Mouse (Mus musculus): ENCODE results near the gene Rsph9. TPM values are rescaled to one million over a fixed set of nuclear protein-coding genes. Genes with fewer than 3 reads are reported as not detected.

The Rsph9 gene
- 24.7 and 33.6 TPM in 2 replicates for polyA plus RNA-seq (2015; fragmentation: Nextera tagmentation; extraction: Ambion mirVana)

GRCm38 (mm10) chr17:46143578-46144423 is at the start of gene Rsph9:
TSS of gene Rsph9 (minus strand) at chr17:46144216.

GRCm38 (mm10) chr17:46160686-46161085 is 16.7 kb upstream of the Rsph9 start, which contains the start of gene Gtpbp2:
TSS of gene Gtpbp2 (plus strand) at chr17:46161032.

GRCm38 (mm10) chr17:46152847-46153782 is 9.1 kb upstream of the Rsph9 start, which contains the start of gene Mad2l1bp:
TSS of gene Mad2l1bp (minus strand) at chr17:46153553.

GRCm38 (mm10) chr17:46110402-46111289 is 33.4 kb downstream of the Rsph9 start, which contains the start of gene Mrps18a:
TSS of gene Mrps18a (plus strand) at chr17:46110986.

Other genes with a start within 250 kb of the Rsph9 start
- gene Vegfa, start 111.8 kb downstream of the Rsph9 start, polyA plus RNA-seq (2015; fragmentation: Nextera tagmentation; extraction: Ambion mirVana): 2.6 and 6.2 TPM in 2 replicates
- gene Mrps18a, start 33.2 kb downstream of the Rsph9 start, polyA plus RNA-seq (2015; fragmentation: Nextera tagmentation; extraction: Ambion mirVana): 133 and 158 TPM in 2 replicates
- 22.5 and 27.2 TPM in 2 replicates for gene Mad2l1bp, start 9.3 kb upstream of the Rsph9 start, polyA plus RNA-seq (2015; fragmentation: Nextera tagmentation; extraction: Ambion mirVana)
- gene Gtpbp2, start 16.8 kb upstream of the Rsph9 start, polyA plus RNA-seq (2015; fragmentation: Nextera tagmentation; extraction: Ambion mirVana): 15.1 and 23.4 TPM in 2 replicates
- gene Polh, start 58.4 kb upstream of the Rsph9 start, polyA plus RNA-seq (2015; fragmentation: Nextera tagmentation; extraction: Ambion mirVana): 12.1 and 18.7 TPM in 2 replicates
- gene Xpo5, start 58.6 kb upstream of the Rsph9 start, polyA plus RNA-seq (2015; fragmentation: Nextera tagmentation; extraction: Ambion mirVana): 16.4 and 37.0 TPM in 2 replicates
- 79.4 and 112 TPM in 2 replicates for gene Polr1c, start 103.8 kb upstream of the Rsph9 start, polyA plus RNA-seq (2015; fragmentation: Nextera tagmentation; extraction: Ambion mirVana)
- gene Yipf3, start 103.9 kb upstream of the Rsph9 start, polyA plus RNA-seq (2015; fragmentation: Nextera tagmentation; extraction: Ambion mirVana): 94.3 and 154 TPM in 2 replicates
- gene Lrrc73, start 109.3 kb upstream of the Rsph9 start, polyA plus RNA-seq (2015; fragmentation: Nextera tagmentation; extraction: Ambion mirVana): 2.7 TPM in 2 replicates
- gene Tjap1, start 138.8 kb upstream of the Rsph9 start, polyA plus RNA-seq (2015; fragmentation: Nextera tagmentation; extraction: Ambion mirVana): 18.1 and 25.6 TPM in 2 replicates
- gene Dlk2, start 153.2 kb upstream of the Rsph9 start, polyA plus RNA-seq (2015; fragmentation: Nextera tagmentation; extraction: Ambion mirVana): 0.22 and 0.87 TPM in 2 replicates
- gene Abcc10, start 184.1 kb upstream of the Rsph9 start, polyA plus RNA-seq (2015; fragmentation: Nextera tagmentation; extraction: Ambion mirVana): 3.3 and 4.3 TPM in 2 replicates
- 5.7 and 6.8 TPM in 2 replicates for gene Zfp318, start 239.5 kb upstream of the Rsph9 start, polyA plus RNA-seq (2015; fragmentation: Nextera tagmentation; extraction: Ambion mirVana)